Mouse (Mus musculus) midbrain, embryonic 14.5 days (tissue): ENCODE data around the gene P2ry1. TPM values are rescaled to one million over a fixed set of nuclear protein-coding genes. Genes with fewer than 3 reads are reported as not detected.

Experiments used
- ATAC-seq: fragments of 200-750 bp; cut with Nextera tagmentation; 2 replicates; pipeline ENCODE4 v1.8.0; 2017; ENCODE audit warnings: moderate number of reproducible peaks, moderate library complexity; ENCODE audit not compliant: low FRiP score, low TSS enrichment
- DNase-seq: peaks from one replicate; pipeline ENCODE4 v3.0.0-alpha.2; 2015
- H3K27ac ChIP-seq: fragments of 300-500 bp; sonication (generic); replicated peaks from 2 replicates; pipeline ENCODE4 v1.5.1; 2014; ENCODE audit warnings: mild to moderate bottlenecking, low read depth, low read length, moderate library complexity
- H3K27me3 ChIP-seq: fragments of 300-500 bp; sonication (generic); 2 replicates; pipeline ENCODE4 v1.6.1; 2014; ENCODE audit warnings: low read length, control low read depth, mixed read lengths; ENCODE audit not compliant: control insufficient read depth, insufficient read depth
- H3K36me3 ChIP-seq: fragments of 300-500 bp; sonication (generic); 2 replicates; pipeline ENCODE4 v1.6.1; 2014; ENCODE audit warnings: low read length, control low read depth; ENCODE audit not compliant: control insufficient read depth, insufficient read depth
- H3K4me1 ChIP-seq: fragments of 300-500 bp; sonication (generic); 2 replicates; pipeline ENCODE4 v1.6.1; 2014; ENCODE audit warnings: mild to moderate bottlenecking, antibody characterized with exemption, low read length, control low read depth; ENCODE audit not compliant: control insufficient read depth, insufficient read depth
- H3K4me2 ChIP-seq: fragments of 300-500 bp; sonication (generic); 2 replicates; pipeline ENCODE4 v1.6.1; 2014; ENCODE audit warnings: mild to moderate bottlenecking, low read length, moderate library complexity
- H3K4me3 ChIP-seq: fragments of 300-500 bp; sonication (generic); replicated peaks from 2 replicates; pipeline ENCODE4 v1.5.1; 2014; ENCODE audit warnings: low read depth, low read length
- H3K9ac ChIP-seq: fragments of 300-500 bp; sonication (generic); replicated peaks from 2 replicates; pipeline ENCODE4 v1.6.1; 2014; ENCODE audit warnings: mild to moderate bottlenecking, low read length, moderate library complexity
- H3K9me3 ChIP-seq: fragments of 300-500 bp; sonication (generic); 2 replicates; pipeline ENCODE4 v1.6.1; 2016; ENCODE audit warnings: low read length, control low read depth, mixed read lengths; ENCODE audit not compliant: control insufficient read depth
- WGBS: fragments of 180-500 bp; shearing (Covaris S2); extraction: QIAGEN DNeasy Blood & Tissue Kit; methylation state at CpG from one replicate; pipeline ENCODE4 v1.1.7; 2014; 5-methylcytosine and 5-hydroxymethylcytosine counted together
- polyA plus RNA-seq: library from polyadenylated mRNA; unstranded; fragments of >200 nt; fragmentation: Nextera tagmentation; extraction: Ambion mirVana; gene quantifications from 2 replicates; pipeline ENCODE4 v1.2.1, GENCODE M21; 2014

The P2ry1 gene
- polyA plus RNA-seq, result 2.9 and 3.5 TPM in 2 replicates

- peak within 1 kb of the TSS; percentile 71 for H3K4me3 ChIP-seq
- peak; percentile 93 for ATAC-seq
- H3K4me1 ChIP-seq, result 0 out of 2 replicates have a peak, but pooled peaks cover 4% of the 10 kb centered on the region
- peaks cover 19% of the 10 kb centered on the region; the same call in 1 of the 2 replicates for H3K27me3 ChIP-seq
- WGBS, result under 1% methylated on average over 90 of the region's 90 CpGs
- no peaks in the 10 kb centered on the region for H3K36me3 ChIP-seq
- no peak within 1 kb of the TSS for H3K27ac ChIP-seq
- H3K9me3 ChIP-seq, result no peaks in the 10 kb centered on the region
- H3K4me2 ChIP-seq, result peak within 1 kb of the TSS; percentile 99
- peak within 1 kb of the TSS; percentile 65 for H3K9ac ChIP-seq
- peak; percentile 84 for DNase-seq
Observed at GRCm38 (mm10) chr3:61002587-61003501, at the start of gene P2ry1. Gene P2ry1, plus strand, starts transcription at chr3:61002795.

DNA sequence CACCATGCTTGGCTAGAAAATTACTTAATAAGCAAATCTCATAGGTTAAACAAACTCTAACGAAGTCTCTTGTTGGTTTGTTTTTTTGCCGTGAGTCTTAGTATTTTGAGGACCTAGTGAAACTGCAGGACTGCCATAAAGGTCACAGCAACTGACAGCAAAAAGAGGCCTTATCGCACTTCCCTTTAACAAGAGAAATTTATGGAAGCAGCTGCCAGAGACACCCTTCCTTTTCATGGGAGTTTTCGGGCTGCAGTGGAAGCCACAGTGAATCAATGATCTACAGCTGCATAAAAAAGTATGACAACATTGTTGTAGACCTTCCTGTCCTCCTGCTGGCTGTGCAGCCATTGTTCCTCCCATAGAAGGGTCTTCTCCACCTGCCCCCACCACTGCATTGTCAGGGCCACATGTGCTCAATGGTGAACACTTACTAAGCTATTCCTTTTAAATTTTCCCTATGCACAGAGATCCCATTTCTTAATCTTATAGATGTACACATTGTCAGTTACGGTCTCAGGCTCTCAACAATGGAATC, 49.3 kb upstream of the P2ry1 start:
- no peak overlapping the region for H3K27ac ChIP-seq
- H3K4me1 ChIP-seq, result no peaks in the 10 kb centered on the region
- no peak overlapping the region for H3K4me2 ChIP-seq
- no peaks in the 10 kb centered on the region for H3K9me3 ChIP-seq
- 89% methylated on average over 5 of the region's 5 CpGs for WGBS
- H3K36me3 ChIP-seq, result no peaks in the 10 kb centered on the region
- no peaks in the 10 kb centered on the region for H3K27me3 ChIP-seq
- no peak for ATAC-seq
- no peak for DNase-seq
- no peak overlapping the region for H3K9ac ChIP-seq
- no peak overlapping the region for H3K4me3 ChIP-seq

DNA sequence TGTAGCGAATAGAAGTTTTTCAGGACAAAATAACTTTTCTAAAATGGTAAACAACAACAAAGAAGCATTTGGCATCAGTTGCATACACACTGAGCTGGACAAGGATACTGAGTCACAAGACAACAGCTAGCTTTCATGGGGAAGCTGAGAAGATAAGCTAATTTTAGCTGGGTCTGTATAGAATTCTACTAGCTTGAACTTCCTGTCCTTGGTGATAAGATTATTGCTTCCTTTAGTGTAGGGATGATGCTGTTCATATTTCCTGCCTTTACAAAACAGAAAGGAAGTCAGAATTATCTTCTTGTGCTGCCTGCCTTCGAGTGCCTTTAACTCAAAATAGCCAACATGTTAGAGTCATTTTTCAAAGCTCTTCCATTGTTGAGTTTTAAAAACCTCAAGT, 48.5 kb upstream of the P2ry1 start:
- no peaks in the 10 kb centered on the region for H3K27me3 ChIP-seq
- ATAC-seq (no peak), DNase-seq (no peak)
- no peak overlapping the region for H3K4me3 ChIP-seq
- no peaks in the 10 kb centered on the region for H3K9me3 ChIP-seq
- no peaks in the 10 kb centered on the region for H3K36me3 ChIP-seq
- no peak overlapping the region for H3K4me2 ChIP-seq
- no peaks in the 10 kb centered on the region for H3K4me1 ChIP-seq
- WGBS, result 80% methylated on average over 2 of the region's 2 CpGs
- no peak overlapping the region for H3K9ac ChIP-seq
- no peak overlapping the region for H3K27ac ChIP-seq

DNA sequence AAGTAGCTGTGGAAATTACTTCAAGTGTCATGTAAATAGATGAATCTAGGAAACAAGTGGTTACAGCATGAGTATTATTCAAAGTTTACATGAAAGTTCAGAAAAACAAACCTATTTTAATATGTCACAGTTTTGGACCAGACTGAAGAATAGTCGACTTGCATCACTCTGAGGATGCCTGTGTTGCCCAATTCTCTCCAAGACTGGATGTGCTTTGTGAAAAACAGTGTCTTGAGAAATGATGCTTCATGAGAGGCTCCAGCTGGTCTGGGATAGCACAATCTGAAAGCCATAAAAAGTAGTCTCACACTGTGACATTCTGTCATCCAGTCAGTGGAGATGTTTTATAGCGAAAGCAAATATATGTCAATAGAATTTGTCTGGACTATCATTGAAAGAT, 43.8 kb upstream of the P2ry1 start:
- Histone ChIP-seq H3K4me2 (no peak overlapping the region), H3K27me3 (no peaks in the 10 kb centered on the region), H3K36me3 (no peaks in the 10 kb centered on the region), H3K9ac (no peak overlapping the region), H3K4me3 (no peak overlapping the region), H3K9me3 (no peaks in the 10 kb centered on the region), H3K4me1 (no peaks in the 10 kb centered on the region), H3K27ac (no peak overlapping the region)
- WGBS, result 89% methylated on average over 2 of the region's 2 CpGs
- ATAC-seq, result no peak
- DNase-seq, result no peak

DNA sequence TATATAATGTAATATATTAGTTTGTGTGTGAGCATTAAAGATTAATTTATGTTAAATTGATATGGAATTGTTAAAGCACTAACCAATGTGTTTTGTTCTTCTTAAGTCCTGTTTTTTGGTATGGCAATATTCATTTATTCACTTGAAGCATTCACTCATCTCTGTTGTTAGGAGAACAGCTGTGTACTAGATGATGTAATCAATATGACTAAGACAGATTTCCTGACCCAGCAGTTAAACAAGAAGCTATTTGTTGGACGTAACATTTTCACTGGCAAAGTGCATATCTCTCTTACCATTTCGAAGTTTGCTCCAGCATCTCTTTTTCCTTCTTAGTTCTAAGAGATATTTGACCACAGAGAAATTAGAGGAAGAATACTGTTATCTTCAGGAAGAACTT, 37.5 kb upstream of the P2ry1 start:
- H3K9ac ChIP-seq, result no peak overlapping the region
- no peak overlapping the region for H3K4me3 ChIP-seq
- ATAC-seq, result no peak
- no peaks in the 10 kb centered on the region for H3K36me3 ChIP-seq
- no peak overlapping the region for H3K4me2 ChIP-seq
- H3K27me3 ChIP-seq, result no peaks in the 10 kb centered on the region
- no peak for DNase-seq
- 85% methylated on average over 2 of the region's 2 CpGs for WGBS
- no peaks in the 10 kb centered on the region for H3K9me3 ChIP-seq
- no peaks in the 10 kb centered on the region for H3K4me1 ChIP-seq
- no peak overlapping the region for H3K27ac ChIP-seq

DNA sequence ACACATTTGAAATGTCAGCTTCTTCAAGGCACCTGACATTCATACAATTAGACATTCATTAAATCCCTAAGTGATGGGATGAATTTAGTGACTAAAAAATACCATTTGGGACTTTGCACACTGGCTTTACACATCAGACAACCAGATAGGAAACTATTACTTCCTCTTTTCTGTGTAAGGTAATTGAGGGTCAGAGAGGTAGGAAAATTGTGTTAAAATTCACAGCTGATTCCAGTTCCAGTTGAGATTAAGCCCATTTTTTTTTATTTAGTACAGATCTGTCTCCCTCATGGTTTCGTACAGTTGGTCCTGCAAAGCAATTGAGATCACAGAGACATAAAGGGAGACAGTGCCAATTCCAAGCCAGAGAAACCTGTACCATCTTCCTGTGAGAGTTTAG, 27.7 kb upstream of the P2ry1 start:
- 80% methylated on average over 1 of the region's 1 CpGs for WGBS
- H3K36me3 ChIP-seq, result no peaks in the 10 kb centered on the region

GRCm38 (mm10) chr3:60982109-60982508, 20.5 kb upstream of the P2ry1 start:
- no peak overlapping the region for H3K4me2 ChIP-seq
- H3K36me3 ChIP-seq, result no peaks in the 10 kb centered on the region
- 91% methylated on average over 3 of the region's 3 CpGs for WGBS
- H3K27ac ChIP-seq, result no peak overlapping the region
- no peaks in the 10 kb centered on the region for H3K27me3 ChIP-seq
- no peak for DNase-seq
- no peak for ATAC-seq
- no peaks in the 10 kb centered on the region for H3K4me1 ChIP-seq
- no peaks in the 10 kb centered on the region for H3K9me3 ChIP-seq
- no peak overlapping the region for H3K9ac ChIP-seq
- no peak overlapping the region for H3K4me3 ChIP-seq

More for the DNA sequence above, 27.7 kb upstream of the P2ry1 start:
- H3K4me3 ChIP-seq, result no peak overlapping the region
- no peaks in the 10 kb centered on the region for H3K27me3 ChIP-seq
- DNase-seq (no peak), ATAC-seq (no peak)
- H3K4me1 ChIP-seq, result no peaks in the 10 kb centered on the region
- H3K9ac ChIP-seq, result no peak overlapping the region
- no peaks in the 10 kb centered on the region for H3K9me3 ChIP-seq
- no peak overlapping the region for H3K4me2 ChIP-seq
- H3K27ac ChIP-seq, result no peak overlapping the region

- Histone ChIP-seq H3K9ac (no peak overlapping the region), H3K27ac (no peak overlapping the region), H3K4me2 (no peak overlapping the region), H3K9me3 (no peaks in the 10 kb centered on the region), H3K27me3 (peaks cover 6% of the 10 kb centered on the region; the same call in 1 of the 2 replicates), H3K4me3 (no peak overlapping the region), H3K4me1 (0 out of 2 replicates have a peak, but pooled peaks cover 4% of the 10 kb centered on the region), H3K36me3 (no peaks in the 10 kb centered on the region)
- WGBS, result 92% methylated on average over 3 of the region's 3 CpGs
- ATAC-seq, result no peak
- no peak for DNase-seq
Observed at GRCm38 (mm10) chr3:60998064-60998463, 4.5 kb upstream of the P2ry1 start.

GRCm38 (mm10) chr3:60999715-61000114, 2.9 kb upstream of the P2ry1 start:
- H3K4me3 ChIP-seq, result no peak overlapping the region
- ATAC-seq (no peak), DNase-seq (no peak)
- H3K9ac ChIP-seq, result no peak overlapping the region
- peaks cover 19% of the 10 kb centered on the region; the same call in 1 of the 2 replicates for H3K27me3 ChIP-seq
- H3K27ac ChIP-seq, result no peak overlapping the region
- no peak overlapping the region for H3K4me2 ChIP-seq
- H3K9me3 ChIP-seq, result no peaks in the 10 kb centered on the region
- 0 out of 2 replicates have a peak, but pooled peaks cover 4% of the 10 kb centered on the region for H3K4me1 ChIP-seq
- no peaks in the 10 kb centered on the region for H3K36me3 ChIP-seq
